Mouse (Mus musculus) liver, adult 2 months (tissue): ENCODE measurements around the gene Soat1.

Experiments used
- CTCF ChIP-seq: fragments of 200-500 bp; IDR thresholded peaks from 2 replicates; pipeline ENCODE4 v1.5.1; 2011; ENCODE audit warnings: low read depth, low read length, control low read depth
- POLR2A ChIP-seq: fragments of 200-500 bp; IDR thresholded peaks from 2 replicates; pipeline ENCODE4 v1.6.1; 2011; ENCODE audit warnings: low read length, control low read depth; ENCODE audit not compliant: insufficient read depth; ENCODE audit errors: extremely low read depth

DNA sequence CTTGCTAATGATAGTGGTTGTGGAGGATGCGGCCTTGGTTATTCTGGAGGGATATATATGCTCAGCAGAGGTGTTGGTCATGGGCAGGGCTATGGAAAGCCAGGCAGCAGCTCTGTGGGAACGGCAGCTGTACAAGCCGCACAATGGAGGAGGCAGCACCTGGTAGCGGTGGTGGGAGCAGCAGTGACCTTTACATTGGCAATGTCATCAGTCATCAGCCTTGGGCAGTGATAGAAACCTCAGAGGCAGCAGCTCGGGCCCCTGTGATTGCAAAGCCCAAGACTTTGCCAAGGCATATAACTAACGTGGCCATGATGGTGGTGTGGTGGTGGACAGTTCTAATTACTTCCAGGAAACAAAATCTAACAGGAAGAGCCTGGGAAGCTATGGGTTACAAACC lies 50.6 kb downstream of the Soat1 start:
- TF ChIP-seq CTCF = no peak
- no peak for TF ChIP-seq POLR2A
